Mouse (Mus musculus): ENCODE data around the gene Zfp987. TPM values are rescaled to one million over a fixed set of nuclear protein-coding genes. Genes with fewer than 3 reads are reported as not detected.
"Not testable (repeated sequence)": the region's sequence is repeated elsewhere in the genome, so short reads cannot be mapped to it uniquely, and the experiment has no call there.

Gene Zfp987
- polyA plus RNA-seq, 1 experiment from 2014 or later: 0.30 TPM

GRCm38 (mm10) chr4:146063001-146063400 lies 34.1 kb upstream of the Zfp987 start:
- not testable (repeated sequence) for H3K4me2 ChIP-seq; ATAC-seq (replicated peaks; ENCODE audit: low FRiP score); H3K9ac ChIP-seq (ENCODE audit: low read depth, low read length); DNase-seq (ENCODE audit: low spot score); H3K4me1 ChIP-seq (replicated peaks; ENCODE audit: control insufficient read depth, insufficient read depth, low read length); H3K36me3 ChIP-seq (ENCODE audit: control insufficient read depth, insufficient read depth, low read length); H3K27ac ChIP-seq (ENCODE audit: low read depth, low read length); H3K4me3 ChIP-seq (ENCODE audit: low read depth, low read length); H3K27me3 ChIP-seq (replicated peaks; ENCODE audit: control insufficient read depth, insufficient read depth, low read length)
- peaks cover 11% of the 10 kb centered on the region; the same call in 1 of the 2 replicates for H3K9me3 ChIP-seq (ENCODE audit: control insufficient read depth, low read length)
- 78% methylated on average over 6 of the region's 6 CpGs for WGBS

DNA sequence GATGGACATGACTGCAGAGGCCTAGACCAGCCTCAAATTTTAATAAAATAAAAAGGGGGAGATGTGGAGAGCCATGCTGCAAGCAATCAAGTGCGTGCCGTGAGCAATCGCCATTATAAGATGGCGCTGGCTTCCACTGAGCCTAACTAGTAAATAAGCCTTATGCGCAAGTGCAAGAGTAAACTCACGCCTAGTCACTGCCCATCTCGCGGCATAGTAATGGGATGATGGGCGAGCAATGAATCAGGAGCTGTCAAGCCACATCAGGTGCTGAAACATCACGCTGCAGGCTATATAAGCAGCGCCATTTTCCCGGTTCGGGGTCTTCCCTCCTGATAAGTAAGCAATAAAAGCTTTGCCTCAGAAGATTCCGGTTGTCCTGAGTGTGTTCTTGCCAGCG lies 33.5 kb upstream of the Zfp987 start:
- ATAC-seq (replicated peaks; ENCODE audit: low FRiP score); H3K9ac ChIP-seq (ENCODE audit: low read depth, low read length); H3K4me1 ChIP-seq (replicated peaks; ENCODE audit: control insufficient read depth, insufficient read depth, low read length); H3K4me2 ChIP-seq; H3K27me3 ChIP-seq (replicated peaks; ENCODE audit: control insufficient read depth, insufficient read depth, low read length); H3K27ac ChIP-seq (ENCODE audit: low read depth, low read length); H3K4me3 ChIP-seq (ENCODE audit: low read depth, low read length); DNase-seq (ENCODE audit: low spot score); H3K36me3 ChIP-seq (ENCODE audit: control insufficient read depth, insufficient read depth, low read length): not testable (repeated sequence)
- H3K9me3 ChIP-seq (ENCODE audit: control insufficient read depth, low read length): peaks cover 10% of the 10 kb centered on the region; the same call in 1 of the 2 replicates
- 86% methylated on average over 15 of the region's 15 CpGs for WGBS

- H3K4me1 ChIP-seq (replicated peaks; ENCODE audit: control insufficient read depth, insufficient read depth, low read length); H3K4me2 ChIP-seq; ATAC-seq (replicated peaks; ENCODE audit: low FRiP score); H3K36me3 ChIP-seq (ENCODE audit: control insufficient read depth, insufficient read depth, low read length); H3K9ac ChIP-seq (ENCODE audit: low read depth, low read length); H3K27ac ChIP-seq (ENCODE audit: low read depth, low read length); H3K9me3 ChIP-seq (ENCODE audit: control insufficient read depth, low read length); DNase-seq (ENCODE audit: low spot score); H3K4me3 ChIP-seq (ENCODE audit: low read depth, low read length); H3K27me3 ChIP-seq (replicated peaks; ENCODE audit: control insufficient read depth, insufficient read depth, low read length): not testable (repeated sequence)
- WGBS: 72% methylated on average over 5 of the region's 5 CpGs
Measured at GRCm38 (mm10) chr4:146064807-146065206, 32.3 kb upstream of the Zfp987 start.

DNA sequence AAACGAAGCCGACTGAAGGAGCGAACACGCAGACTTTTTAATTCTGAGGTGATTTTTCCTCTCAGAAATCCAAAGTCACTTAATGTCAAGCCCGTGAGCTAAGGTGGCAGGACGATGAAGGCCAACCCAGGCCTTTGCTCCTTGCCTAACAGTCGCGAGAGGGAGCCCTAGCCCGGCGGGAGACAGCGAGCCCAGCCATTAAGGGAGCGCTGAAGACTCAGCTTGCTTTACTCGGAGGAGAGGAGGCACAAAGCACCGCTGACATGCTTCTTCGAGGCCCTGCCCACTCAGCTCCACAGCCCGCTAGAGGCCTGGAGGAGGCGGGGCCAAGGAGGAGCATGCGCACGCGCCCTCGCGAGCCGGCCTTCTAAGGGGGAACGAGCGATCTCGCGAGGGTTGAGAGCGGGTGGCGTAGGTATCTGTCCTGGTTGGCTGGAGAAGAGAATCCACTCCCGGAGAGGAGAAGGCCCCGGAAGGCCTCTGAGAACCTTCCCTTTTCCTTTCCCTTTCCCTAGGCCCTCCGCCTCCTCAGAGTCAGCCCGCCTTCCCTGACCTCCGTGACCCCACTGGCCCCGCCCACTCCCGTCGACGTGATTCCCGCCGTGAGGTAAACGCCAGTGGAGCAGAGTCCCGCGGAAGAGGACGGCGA lies 30.0 kb upstream of the Zfp987 start:
- H3K27me3 ChIP-seq (replicated peaks; ENCODE audit: control insufficient read depth, insufficient read depth, low read length); H3K27ac ChIP-seq (ENCODE audit: low read depth, low read length); H3K36me3 ChIP-seq (ENCODE audit: control insufficient read depth, insufficient read depth, low read length); H3K4me1 ChIP-seq (replicated peaks; ENCODE audit: control insufficient read depth, insufficient read depth, low read length); H3K9ac ChIP-seq (ENCODE audit: low read depth, low read length); H3K9me3 ChIP-seq (ENCODE audit: control insufficient read depth, low read length): not testable (repeated sequence)
- 29% methylated on average over 39 of the region's 45 CpGs for WGBS
- H3K4me3 ChIP-seq (ENCODE audit: low read depth, low read length): peak overlapping the region; percentile 35
- ATAC-seq (replicated peaks; ENCODE audit: low FRiP score): peak; percentile 62
- DNase-seq (ENCODE audit: low spot score): peak; percentile 37
- peak overlapping the region; percentile 59 for H3K4me2 ChIP-seq

DNA sequence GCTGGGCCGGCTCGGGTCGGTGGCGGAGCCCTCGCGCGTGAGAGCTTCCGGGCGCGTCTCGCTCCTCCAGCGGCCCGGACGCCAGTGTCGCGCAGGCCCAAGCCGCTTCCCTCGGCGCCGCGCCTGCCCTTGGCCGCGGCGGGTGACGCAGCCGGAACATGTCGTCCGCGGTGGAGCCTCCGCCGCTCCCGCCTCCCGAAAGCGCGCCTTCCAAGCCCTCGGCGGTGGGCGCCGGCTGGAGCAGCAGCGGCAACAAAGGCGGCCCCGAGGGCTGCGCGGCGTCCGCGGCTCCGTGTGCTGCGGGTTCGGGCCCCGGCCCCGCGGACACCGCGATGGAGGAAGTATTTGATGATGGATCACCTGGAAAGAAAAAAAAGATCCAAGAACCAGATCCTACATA lies 29.5 kb upstream of the Zfp987 start:
- peak overlapping the region; percentile 59 for H3K4me2 ChIP-seq
- peak overlapping the region; percentile 35 for H3K4me3 ChIP-seq (ENCODE audit: low read depth, low read length)
- H3K27ac ChIP-seq (ENCODE audit: low read depth, low read length); H3K36me3 ChIP-seq (ENCODE audit: control insufficient read depth, insufficient read depth, low read length); H3K9me3 ChIP-seq (ENCODE audit: control insufficient read depth, low read length); H3K9ac ChIP-seq (ENCODE audit: low read depth, low read length); H3K4me1 ChIP-seq (replicated peaks; ENCODE audit: control insufficient read depth, insufficient read depth, low read length); ATAC-seq (replicated peaks; ENCODE audit: low FRiP score); DNase-seq (ENCODE audit: low spot score); H3K27me3 ChIP-seq (replicated peaks; ENCODE audit: control insufficient read depth, insufficient read depth, low read length): not testable (repeated sequence)
- WGBS: 17% methylated on average over 55 of the region's 55 CpGs

DNA sequence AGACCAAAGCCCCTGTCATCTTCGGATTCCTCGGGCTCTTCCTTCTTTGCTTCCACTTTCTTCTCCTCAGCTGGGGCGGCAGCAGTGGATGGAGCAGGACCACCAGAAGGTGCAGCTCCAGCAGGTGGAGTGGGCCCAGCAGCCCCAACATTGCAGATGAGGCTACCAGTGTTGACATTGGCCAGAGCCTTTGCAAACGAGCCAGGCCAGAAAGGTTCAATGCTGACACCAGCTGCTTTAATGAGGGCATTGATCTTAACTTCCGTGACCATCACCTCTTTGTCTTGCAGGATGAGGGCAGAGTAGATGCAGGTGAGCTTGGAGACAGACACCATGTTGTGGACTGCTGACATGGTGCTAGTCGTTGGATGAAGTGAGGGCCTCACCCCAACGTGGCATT lies 23.8 kb upstream of the Zfp987 start:
- not testable (repeated sequence) for DNase-seq (ENCODE audit: low spot score); ATAC-seq (replicated peaks; ENCODE audit: low FRiP score)
- WGBS: 80% methylated on average over 5 of the region's 7 CpGs

GRCm38 (mm10) chr4:146101448-146101847 lies 4.3 kb downstream of the Zfp987 start:
- not testable (repeated sequence) for DNase-seq (ENCODE audit: low spot score); H3K4me3 ChIP-seq (ENCODE audit: low read depth, low read length); H3K27me3 ChIP-seq (replicated peaks; ENCODE audit: control insufficient read depth, insufficient read depth, low read length); H3K9ac ChIP-seq (ENCODE audit: low read depth, low read length); H3K4me2 ChIP-seq; H3K36me3 ChIP-seq (ENCODE audit: control insufficient read depth, insufficient read depth, low read length); H3K9me3 ChIP-seq (ENCODE audit: control insufficient read depth, low read length); ATAC-seq (replicated peaks; ENCODE audit: low FRiP score); H3K4me1 ChIP-seq (replicated peaks; ENCODE audit: control insufficient read depth, insufficient read depth, low read length); H3K27ac ChIP-seq (ENCODE audit: low read depth, low read length)
- WGBS: 30% methylated on average over 3 of the region's 3 CpGs

More for the DNA sequence above, 23.8 kb upstream of the Zfp987 start:
- not testable (repeated sequence) for H3K9me3 ChIP-seq (ENCODE audit: control insufficient read depth, low read length); H3K27ac ChIP-seq (ENCODE audit: low read depth, low read length); H3K9ac ChIP-seq (ENCODE audit: low read depth, low read length); H3K4me1 ChIP-seq (replicated peaks; ENCODE audit: control insufficient read depth, insufficient read depth, low read length); H3K27me3 ChIP-seq (replicated peaks; ENCODE audit: control insufficient read depth, insufficient read depth, low read length); H3K4me2 ChIP-seq; H3K4me3 ChIP-seq (ENCODE audit: low read depth, low read length); H3K36me3 ChIP-seq (ENCODE audit: control insufficient read depth, insufficient read depth, low read length)

DNA sequence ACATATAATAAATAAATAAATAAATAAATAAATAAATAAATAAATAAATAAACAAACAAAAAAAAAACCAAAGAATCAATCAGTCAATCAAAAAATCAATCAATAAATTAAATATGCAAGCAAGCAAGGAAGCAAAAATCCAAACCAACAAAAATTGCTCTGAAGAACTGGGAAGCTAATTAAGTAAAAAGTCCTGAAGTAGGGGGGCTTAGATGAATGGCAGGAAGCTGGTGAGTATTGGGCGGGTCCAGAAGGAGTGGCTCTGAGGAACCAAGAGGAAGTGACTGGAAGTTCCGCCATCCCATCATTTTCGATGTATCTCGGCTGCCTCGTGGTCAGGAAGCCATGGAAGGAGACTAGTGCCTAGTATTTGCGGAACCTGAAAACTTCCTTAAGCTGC lies 59.4 kb downstream of the Zfp987 start, which contains the start of gene Zfp600:
Gene Zfp600, plus strand, starts transcription at position 301 of the 400 bp plus-strand sequence.
- ATAC-seq (replicated peaks; ENCODE audit: low FRiP score); H3K9ac ChIP-seq (ENCODE audit: low read depth, low read length); H3K4me2 ChIP-seq; DNase-seq (ENCODE audit: low spot score); H3K4me3 ChIP-seq (ENCODE audit: low read depth, low read length); H3K27ac ChIP-seq (ENCODE audit: low read depth, low read length); H3K4me1 ChIP-seq (replicated peaks; ENCODE audit: control insufficient read depth, insufficient read depth, low read length); H3K36me3 ChIP-seq (ENCODE audit: control insufficient read depth, insufficient read depth, low read length); H3K27me3 ChIP-seq (replicated peaks; ENCODE audit: control insufficient read depth, insufficient read depth, low read length); H3K9me3 ChIP-seq (ENCODE audit: control insufficient read depth, low read length): not testable (repeated sequence)
- WGBS: no CpG with 5 or more reads among the region's 6 CpGs

GRCm38 (mm10) chr4:146162893-146163292 lies 65.8 kb downstream of the Zfp987 start:
- H3K4me3 ChIP-seq (ENCODE audit: low read depth, low read length); H3K4me2 ChIP-seq; H3K36me3 ChIP-seq (ENCODE audit: control insufficient read depth, insufficient read depth, low read length); H3K9me3 ChIP-seq (ENCODE audit: control insufficient read depth, low read length); ATAC-seq (replicated peaks; ENCODE audit: low FRiP score); H3K4me1 ChIP-seq (replicated peaks; ENCODE audit: control insufficient read depth, insufficient read depth, low read length); H3K27ac ChIP-seq (ENCODE audit: low read depth, low read length); H3K9ac ChIP-seq (ENCODE audit: low read depth, low read length); H3K27me3 ChIP-seq (replicated peaks; ENCODE audit: control insufficient read depth, insufficient read depth, low read length): not testable (repeated sequence)
- WGBS: 66% methylated on average over 2 of the region's 4 CpGs
- DNase-seq (ENCODE audit: low spot score): peak; percentile 20

All from liver, embryonic 11.5 days (tissue).